13 mouse cellular contexts compared by ENCODE assay signal in genomic region chr9:21527100-21527801, GRCm38 (mm10).
"Had no signal": no experiment of that assay in that cellular context is flagged by ENCODE, and none has a peak within 500 bp of the region (broad histone marks: within the 10 kb centered on the region; RNA-seq: fewer than 3 reads in every experiment).

No protein-coding gene starts in this region.

- DNase-seq: kidney, adult 18-20 months; kidney, postnatal 14 days; lung, embryonic 14.5 days; lung, postnatal 10 days; spleen, adult 18-20 months had no signal

- H3K4me3 ChIP-seq: intestine, embryonic 15.5 days; kidney, embryonic 15.5 days; left cerebral cortex, adult 2 months; limb, embryonic 15.5 days; midbrain, embryonic 10.5 days; midbrain, embryonic 15.5 days; neural tube, embryonic 12.5 days; stomach, embryonic 15.5 days had no signal

- H3K4me1 ChIP-seq: intestine, embryonic 15.5 days; limb, embryonic 15.5 days; midbrain, embryonic 15.5 days; neural tube, embryonic 12.5 days; stomach, embryonic 15.5 days had no signal

- H3K9ac ChIP-seq: intestine, embryonic 15.5 days; kidney, embryonic 15.5 days; limb, embryonic 15.5 days; lung, embryonic 14.5 days; midbrain, embryonic 15.5 days; neural tube, embryonic 12.5 days had no signal

- H3K27me3 ChIP-seq: intestine, embryonic 15.5 days; kidney, embryonic 15.5 days; limb, embryonic 15.5 days; midbrain, embryonic 15.5 days; neural tube, embryonic 12.5 days; stomach, embryonic 15.5 days had no signal

- ATAC-seq: intestine, embryonic 15.5 days; midbrain, embryonic 15.5 days had no signal

- H3K4me2 ChIP-seq: intestine, embryonic 15.5 days; kidney, embryonic 15.5 days; limb, embryonic 15.5 days; lung, embryonic 14.5 days; midbrain, embryonic 15.5 days; neural tube, embryonic 12.5 days; stomach, embryonic 15.5 days had no signal

- H3K36me3 ChIP-seq: intestine, embryonic 15.5 days; kidney, embryonic 15.5 days; midbrain, embryonic 15.5 days; stomach, embryonic 15.5 days had no signal

- H3K27ac ChIP-seq: intestine, embryonic 15.5 days; kidney, embryonic 15.5 days; left cerebral cortex, adult 2 months; limb, embryonic 15.5 days; midbrain, embryonic 15.5 days; neural tube, embryonic 12.5 days; stomach, embryonic 15.5 days had no signal

- H3K9me3 ChIP-seq: intestine, embryonic 15.5 days; kidney, embryonic 15.5 days; limb, embryonic 15.5 days; midbrain, embryonic 15.5 days; neural tube, embryonic 12.5 days; stomach, embryonic 15.5 days had no signal
